Mouse (Mus musculus) C2C12 (cell line): ENCODE data around the gene Inpp5e.

Source experiments
- CTCF ChIP-seq: IDR thresholded peaks from one replicate; pipeline ENCODE4 v1.5.1; 2011; ENCODE audit not compliant: control insufficient read depth, insufficient read depth, insufficient read length
- MYOG ChIP-seq: IDR thresholded peaks from one replicate; pipeline ENCODE4 v1.6.1; 2011; ENCODE audit not compliant: control insufficient read depth, insufficient read length; ENCODE audit errors: extremely low read depth
- USF1 ChIP-seq: IDR thresholded peaks from one replicate; pipeline ENCODE4 v1.6.1; 2011; ENCODE audit warnings: low read depth, mild to moderate bottlenecking, control low read depth, moderate library complexity

- TF ChIP-seq CTCF (no peak), USF1 (no peak), MYOG (no peak)
These were observed 8.1 kb upstream of the Inpp5e start for GRCm38 (mm10) chr2:26417066-26417465.
